Mouse (Mus musculus): ENCODE measurements around the gene Tcaf2.

- TF ChIP-seq CTCF (IDR thresholded peaks at IDR 0.05; ENCODE audit: low read depth, low read length) (peak; percentile 51), POLR2A (IDR thresholded peaks at IDR 0.05; ENCODE audit: extremely low read depth, insufficient read depth, low read length) (no peak)
These were observed 32.8 kb downstream of the Tcaf2 start for GRCm38 (mm10) chr6:42612218-42612617.

Data from liver, adult 2 months (tissue).